Mouse (Mus musculus) testis, adult 2 months (tissue): ENCODE data around the gene Asic5. TPM values are rescaled to one million over a fixed set of nuclear protein-coding genes. Genes with fewer than 3 reads are reported as not detected.

Experiments used
- H3K27ac ChIP-seq: fragments of 200-500 bp; 2 replicates; pipeline ENCODE4 v1.5.1; 2012; ENCODE audit warnings: low read depth, low read length; ENCODE audit not compliant: control insufficient read depth, insufficient read depth
- H3K27me3 ChIP-seq: fragments of 200-500 bp; 2 replicates; pipeline ENCODE4 v1.6.1; 2012; ENCODE audit warnings: mild to moderate bottlenecking, low read length, moderate library complexity; ENCODE audit not compliant: control insufficient read depth, insufficient read depth
- H3K36me3 ChIP-seq: fragments of 200-500 bp; 2 replicates; pipeline ENCODE4 v1.6.1; 2012; ENCODE audit warnings: mild to moderate bottlenecking, low read length; ENCODE audit not compliant: control insufficient read depth, insufficient read depth
- H3K4me1 ChIP-seq: fragments of 200-500 bp; 2 replicates; pipeline ENCODE4 v1.6.1; 2012; ENCODE audit warnings: low read length; ENCODE audit not compliant: control insufficient read depth, insufficient read depth
- H3K4me3 ChIP-seq: fragments of 200-500 bp; 2 replicates; pipeline ENCODE4 v1.5.1; 2012; ENCODE audit warnings: low read depth, mild to moderate bottlenecking, low read length, moderate library complexity, mixed read lengths; ENCODE audit not compliant: control insufficient read depth
- CTCF ChIP-seq: fragments of 200-500 bp; IDR thresholded peaks from 2 replicates; pipeline ENCODE4 v1.5.1; 2012; ENCODE audit warnings: low read depth, mild to moderate bottlenecking, inconsistent platforms, low read length, moderate library complexity; ENCODE audit not compliant: control insufficient read depth, insufficient read depth, insufficient replicate concordance
- POLR2A ChIP-seq: fragments of 200-500 bp; IDR thresholded peaks from 2 replicates; pipeline ENCODE4 v1.6.1; 2012; ENCODE audit warnings: low read depth, mild to moderate bottlenecking, inconsistent platforms, low read length, moderate library complexity; ENCODE audit not compliant: control insufficient read depth
- polyA plus RNA-seq: library from polyadenylated mRNA; depleted of rRNA; stranded (reverse); fragments of >200 nt; gene quantifications from 2 replicates; pipeline ENCODE4 v1.2.3, GENCODE M21; 2012

The Asic5 gene
- polyA plus RNA-seq, 1 experiment, result not detected

DNA sequence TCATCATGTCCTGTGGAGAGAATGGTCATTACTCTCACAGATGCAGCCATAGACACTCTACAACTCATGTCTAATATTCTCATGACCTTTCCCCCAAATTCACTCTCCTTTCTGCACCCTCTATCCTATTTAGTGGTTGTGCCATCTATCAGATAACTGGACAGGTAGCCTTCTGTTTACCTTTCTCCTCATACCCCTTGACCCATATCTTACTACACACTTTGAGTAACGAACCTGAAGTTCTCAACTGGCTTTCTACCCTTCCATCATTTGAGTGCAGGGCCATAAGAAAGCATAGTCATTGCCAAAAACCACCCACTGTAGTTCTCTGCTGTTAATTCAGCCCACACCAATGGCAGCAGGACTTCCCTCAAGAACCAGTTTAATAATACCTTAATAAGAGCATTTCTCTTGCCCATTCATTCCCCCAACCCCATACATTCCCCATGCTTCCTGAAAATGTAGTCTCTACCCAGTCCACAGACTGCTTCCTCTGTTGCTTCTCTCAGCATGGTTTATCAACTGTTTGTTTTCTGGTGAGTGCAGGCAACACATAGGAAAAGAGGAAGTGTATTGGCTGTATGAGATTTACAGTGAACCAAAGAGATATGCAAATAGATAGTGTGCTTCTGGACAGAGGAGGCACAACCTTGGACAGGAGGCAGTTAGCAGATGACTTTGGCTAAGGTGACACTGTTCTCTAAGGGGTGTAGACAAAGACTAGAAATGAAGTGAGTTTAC is 48.1 kb downstream of the Asic5 start:
- TF ChIP-seq CTCF, result no peak
- no peaks in the 10 kb centered on the region for H3K4me1 ChIP-seq
- no peak overlapping the region for H3K27ac ChIP-seq
- H3K36me3 ChIP-seq, result no peaks in the 10 kb centered on the region
- H3K27me3 ChIP-seq, result no peaks in the 10 kb centered on the region
- H3K4me3 ChIP-seq, result no peak overlapping the region

DNA sequence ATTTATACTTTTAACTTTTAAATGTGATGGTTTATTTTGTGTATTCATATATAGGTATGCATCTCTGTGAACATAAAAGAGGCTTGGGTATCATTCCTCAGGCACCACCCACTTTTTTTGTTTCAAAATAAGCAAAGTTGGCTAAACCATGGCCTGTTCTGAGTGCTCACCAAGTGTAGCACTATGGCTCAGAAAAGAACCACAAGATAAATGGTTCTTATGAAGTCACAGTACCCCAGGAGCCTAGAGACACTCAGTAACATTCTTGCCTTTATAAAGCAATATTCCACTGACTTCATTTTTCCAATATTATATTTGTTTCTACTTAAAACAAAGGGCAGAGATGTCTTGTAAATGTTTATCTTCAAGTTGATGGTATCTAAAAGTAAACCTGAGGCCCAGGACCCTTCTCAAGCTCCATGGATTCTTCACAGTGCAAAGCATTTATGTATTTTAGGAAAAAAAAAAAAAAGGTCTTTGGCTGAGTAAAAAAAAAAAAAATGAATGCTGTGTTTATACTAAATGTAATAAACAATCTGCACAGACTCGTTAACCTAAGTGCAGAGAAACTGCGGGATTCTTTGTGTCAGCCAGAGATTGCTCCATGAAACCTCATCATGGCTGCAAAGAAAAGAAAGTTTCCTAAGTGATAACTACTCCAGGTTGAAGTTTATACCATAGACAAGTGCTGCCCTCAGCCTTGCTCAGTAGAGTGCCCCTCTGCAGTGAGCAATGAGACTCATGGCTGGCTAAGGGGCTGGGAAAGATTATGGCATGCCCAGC is 54.4 kb downstream of the Asic5 start:
- H3K4me3 ChIP-seq, result no peak overlapping the region
- TF ChIP-seq POLR2A, result no peak
- no peak for TF ChIP-seq CTCF
- no peak overlapping the region for H3K27ac ChIP-seq
- H3K4me1 ChIP-seq, result no peaks in the 10 kb centered on the region
- H3K27me3 ChIP-seq, result no peaks in the 10 kb centered on the region
- no peaks in the 10 kb centered on the region for H3K36me3 ChIP-seq

DNA sequence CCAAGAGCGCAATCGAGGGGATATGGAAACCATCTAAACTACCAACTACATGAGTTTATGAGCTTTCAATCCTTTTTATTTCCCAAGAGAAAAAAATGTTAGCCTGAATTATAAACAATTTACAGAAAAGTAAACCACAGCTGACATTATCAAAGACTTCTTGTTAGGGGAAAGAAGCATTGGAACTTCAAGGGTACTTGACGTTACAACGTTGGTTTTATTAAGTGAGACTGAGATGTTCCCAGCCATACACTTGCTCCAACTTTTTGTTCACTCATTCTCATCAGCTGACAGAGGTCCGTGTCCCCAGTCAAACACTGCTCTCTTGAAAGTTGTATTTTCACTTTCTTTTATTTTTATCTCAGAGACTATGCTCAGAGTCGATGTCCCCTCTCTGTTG is 61.6 kb downstream of the Asic5 start:
- no peaks in the 10 kb centered on the region for H3K36me3 ChIP-seq
- H3K27me3 ChIP-seq, result no peaks in the 10 kb centered on the region
- no peak overlapping the region for H3K27ac ChIP-seq
- H3K4me3 ChIP-seq, result no peak overlapping the region
- TF ChIP-seq CTCF, result no peak
- no peak for TF ChIP-seq POLR2A
- H3K4me1 ChIP-seq, result peaks cover 2% of the 10 kb centered on the region; the same call in 1 of the 2 replicates

DNA sequence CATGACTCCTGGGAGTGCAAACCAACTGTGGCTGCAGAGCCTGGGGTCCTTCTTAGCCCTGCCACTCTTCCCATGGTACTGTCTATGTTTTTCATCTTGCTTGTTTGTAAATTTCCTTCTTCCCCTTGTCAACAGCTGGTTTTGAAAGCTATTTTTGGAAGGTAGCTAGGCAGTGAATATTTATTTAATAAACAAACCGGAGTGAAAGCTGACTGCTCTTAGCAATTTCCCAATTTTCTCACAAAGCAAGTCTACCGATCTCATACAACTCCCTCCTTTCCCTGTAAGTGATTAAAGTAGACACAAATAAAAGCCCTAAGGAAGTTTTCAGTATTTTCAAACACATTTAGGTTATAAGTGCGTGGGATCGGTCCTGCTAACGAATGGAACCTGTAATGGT is 62.8 kb downstream of the Asic5 start:
- Histone ChIP-seq H3K4me1 (peaks cover 2% of the 10 kb centered on the region; the same call in 1 of the 2 replicates), H3K4me3 (no peak overlapping the region), H3K27ac (no peak overlapping the region), H3K27me3 (no peaks in the 10 kb centered on the region), H3K36me3 (no peaks in the 10 kb centered on the region)
- no peak for TF ChIP-seq CTCF

DNA sequence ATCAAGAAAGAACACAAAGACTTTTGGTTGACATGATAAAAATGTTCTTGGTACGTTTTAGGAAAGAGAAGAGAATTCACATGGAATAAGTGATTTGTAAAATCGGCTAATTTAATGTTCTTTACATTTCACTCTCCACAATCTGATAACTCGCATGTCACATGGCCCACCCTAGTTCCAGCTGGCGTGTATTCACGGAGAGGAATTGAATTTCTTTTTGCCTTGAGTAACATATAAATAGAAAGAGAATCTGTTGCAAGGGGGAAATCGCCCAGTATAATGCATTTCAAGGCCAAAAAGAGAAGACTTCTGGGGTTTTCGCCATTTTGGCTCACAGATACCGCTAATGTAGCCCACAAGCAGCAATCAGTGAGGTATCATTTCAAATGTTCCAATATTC is 64.0 kb downstream of the Asic5 start:
- H3K4me1 ChIP-seq, result peaks cover 2% of the 10 kb centered on the region; the same call in 1 of the 2 replicates
- no peak overlapping the region for H3K27ac ChIP-seq
- TF ChIP-seq POLR2A (no peak), CTCF (no peak)
- H3K4me3 ChIP-seq, result no peak overlapping the region
- no peaks in the 10 kb centered on the region for H3K36me3 ChIP-seq
- H3K27me3 ChIP-seq, result no peaks in the 10 kb centered on the region

DNA sequence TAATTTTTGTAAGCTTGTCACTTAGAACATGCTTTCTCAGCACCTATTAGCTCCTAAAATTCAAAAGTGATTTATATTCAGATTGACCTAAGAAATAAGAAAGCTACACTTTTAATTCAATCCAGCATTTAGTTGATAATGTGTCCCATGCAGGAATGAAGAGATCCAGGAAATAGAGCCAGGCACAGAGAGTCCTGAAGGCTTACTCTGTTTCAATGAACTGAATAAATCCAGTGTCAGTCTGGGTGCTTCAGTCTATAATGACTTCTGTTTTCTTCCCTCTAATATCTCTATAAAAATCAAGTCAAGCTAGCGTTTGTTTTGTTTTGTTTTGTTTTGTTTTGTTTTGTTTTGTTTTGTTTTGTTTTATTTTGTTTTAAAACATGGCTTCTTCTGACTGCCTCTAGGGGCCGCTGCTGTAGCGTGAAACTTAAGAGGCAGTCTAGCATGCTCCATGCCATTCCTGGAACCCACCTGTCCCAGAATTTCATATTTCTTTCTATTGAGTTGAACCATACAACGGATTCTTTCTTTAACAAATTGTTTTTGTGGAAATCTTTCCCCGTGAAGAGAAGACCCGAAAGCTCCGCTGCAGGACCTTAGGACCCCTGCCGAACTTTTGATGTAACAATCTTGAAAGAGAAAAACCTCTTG is 65.1 kb downstream of the Asic5 start:
- TF ChIP-seq CTCF, result no peak; the same call in 1 of the 2 replicates
- TF ChIP-seq POLR2A, result no peak
- H3K27me3 ChIP-seq, result no peaks in the 10 kb centered on the region
- no peak overlapping the region for H3K4me3 ChIP-seq
- no peaks in the 10 kb centered on the region for H3K36me3 ChIP-seq
- H3K4me1 ChIP-seq, result peaks cover 2% of the 10 kb centered on the region; the same call in 1 of the 2 replicates
- no peak overlapping the region for H3K27ac ChIP-seq

DNA sequence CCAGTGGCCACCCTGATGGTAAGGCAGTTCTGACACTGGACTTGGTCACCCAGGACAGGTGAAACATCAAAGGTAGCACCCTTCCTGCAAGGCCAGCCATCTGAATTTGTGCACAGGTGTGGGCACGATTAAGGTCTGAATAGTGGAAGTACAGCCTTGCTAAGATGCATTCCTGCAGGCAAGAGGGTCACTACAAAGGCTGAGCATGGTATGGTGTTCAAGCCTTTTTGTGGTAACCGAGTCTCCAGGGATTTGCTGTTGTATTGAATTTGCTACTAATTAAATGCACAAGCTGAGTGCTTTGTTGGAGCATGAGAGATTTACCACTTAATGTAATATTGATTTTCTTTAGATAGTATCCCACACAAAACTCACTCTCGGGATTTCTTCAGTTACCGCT is 66.0 kb downstream of the Asic5 start:
- no peak overlapping the region for H3K4me3 ChIP-seq
- no peak overlapping the region for H3K27ac ChIP-seq
- H3K4me1 ChIP-seq, result peaks cover 2% of the 10 kb centered on the region; the same call in 1 of the 2 replicates
- no peaks in the 10 kb centered on the region for H3K36me3 ChIP-seq
- H3K27me3 ChIP-seq, result no peaks in the 10 kb centered on the region
- TF ChIP-seq CTCF, result no peak
- TF ChIP-seq POLR2A, result no peak
